Mouse (Mus musculus) frontal cortex, adult 2 months (tissue): ENCODE data around the gene Mep1a. TPM values are rescaled to one million over a fixed set of nuclear protein-coding genes. Genes with fewer than 3 reads are reported as not detected.

Source experiments
- DNase-seq, 2 experiments: peaks; one replicate each; pipeline ENCODE4 v3.0.0; 2022; ENCODE audit warnings: low spot score in 1 of 2; ENCODE audit errors: extremely low spot score in 1 of 2
- polyA plus RNA-seq: library from polyadenylated mRNA; depleted of rRNA; stranded (reverse); fragments of >200 nt; gene quantifications from 2 replicates; pipeline ENCODE4 v1.2.3, GENCODE M21; 2012; rRNA removed

Gene Mep1a
- polyA plus RNA-seq, 1 experiment: 0.06 TPM

DNA sequence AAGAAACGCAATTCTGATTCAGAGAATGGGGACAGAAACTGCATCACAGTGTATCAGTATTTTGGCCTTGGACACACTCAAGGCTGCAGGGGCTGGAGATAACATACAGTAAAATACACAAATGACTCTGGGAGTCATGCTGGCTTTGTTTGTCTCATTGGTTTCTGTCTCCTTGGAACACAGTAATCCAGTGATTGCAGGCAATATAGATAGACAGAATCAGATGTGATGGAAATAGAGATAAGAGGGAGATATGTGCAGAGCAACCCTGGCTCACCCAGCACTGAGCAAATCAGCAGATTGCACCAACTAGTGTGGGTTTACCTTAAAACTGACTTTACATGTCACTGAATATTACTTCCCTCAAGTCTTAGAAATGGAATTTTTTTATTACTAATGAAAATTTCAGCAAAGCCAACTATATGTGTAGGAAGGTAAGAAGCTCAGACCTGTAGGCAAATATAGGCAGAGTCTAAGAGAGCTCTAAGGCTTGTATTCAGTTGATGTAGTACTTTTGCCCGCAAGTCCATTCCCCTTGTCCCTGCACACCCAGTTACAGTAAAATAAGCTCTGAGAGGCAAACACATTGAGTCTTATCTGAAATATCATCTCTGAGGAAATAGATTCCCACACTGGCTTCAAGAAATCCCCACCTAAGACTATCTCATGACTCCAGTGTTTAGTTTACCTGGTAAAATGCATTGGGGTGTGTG is 14.0 kb downstream of the Mep1a start:
- no peak for DNase-seq

DNA sequence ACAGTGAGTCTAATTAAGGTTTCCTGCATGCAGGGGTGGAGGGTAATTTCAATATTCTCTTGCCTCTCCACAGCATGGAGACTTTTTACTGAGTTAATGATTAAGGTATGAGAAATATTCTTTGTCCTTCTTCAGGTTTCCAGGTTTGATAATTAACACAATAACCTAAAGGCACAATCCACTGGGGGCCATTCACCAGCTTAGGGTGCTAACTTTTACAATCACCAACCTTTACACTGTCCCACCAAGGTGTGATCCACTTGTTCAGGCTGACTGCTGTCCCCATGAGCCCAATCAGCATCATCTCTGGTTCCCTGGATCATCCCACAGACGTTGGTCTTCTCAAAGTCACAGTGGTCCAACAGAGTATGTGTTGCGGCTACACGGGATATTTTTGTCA is 16.6 kb downstream of the Mep1a start:
- no peak for DNase-seq

DNA sequence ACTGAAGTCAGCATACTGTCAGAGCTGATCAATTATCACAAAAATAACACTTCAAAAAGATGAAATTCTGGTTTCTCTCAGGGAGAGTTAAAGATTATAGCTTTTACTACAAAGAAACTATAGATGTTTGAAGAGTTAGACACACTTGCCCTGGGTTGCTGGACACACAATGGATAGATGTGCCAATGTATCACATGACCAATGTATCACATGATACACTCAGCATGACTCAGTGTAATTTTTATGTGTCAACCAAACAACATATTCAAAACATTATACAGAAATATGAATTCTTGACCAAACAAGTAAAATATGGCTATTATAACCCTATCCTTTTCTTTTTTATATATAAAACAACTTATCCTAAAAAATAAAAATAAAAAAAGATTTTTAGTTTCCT is 25.0 kb downstream of the Mep1a start:
- no peak for DNase-seq

DNA sequence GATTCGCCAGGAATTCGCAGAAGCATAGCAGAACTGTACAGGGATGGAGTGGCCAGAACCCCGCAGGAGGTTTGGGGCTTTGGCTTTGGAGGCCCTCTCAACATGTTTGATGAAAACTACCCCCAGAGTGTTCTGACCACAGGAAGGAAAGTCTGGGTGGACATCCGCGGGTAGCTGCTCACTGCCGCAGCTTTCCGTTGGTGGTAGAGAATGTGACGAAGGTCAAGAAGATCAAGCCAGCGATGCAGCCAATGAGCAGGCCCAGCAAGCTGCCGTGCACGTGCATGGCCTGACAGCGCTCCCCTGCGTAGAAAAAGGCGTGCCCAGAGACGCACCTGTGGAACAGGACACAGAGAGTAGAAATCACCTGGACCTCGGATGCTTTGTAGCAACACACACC is 27.8 kb downstream of the Mep1a start:
- DNase-seq: no peak

DNA sequence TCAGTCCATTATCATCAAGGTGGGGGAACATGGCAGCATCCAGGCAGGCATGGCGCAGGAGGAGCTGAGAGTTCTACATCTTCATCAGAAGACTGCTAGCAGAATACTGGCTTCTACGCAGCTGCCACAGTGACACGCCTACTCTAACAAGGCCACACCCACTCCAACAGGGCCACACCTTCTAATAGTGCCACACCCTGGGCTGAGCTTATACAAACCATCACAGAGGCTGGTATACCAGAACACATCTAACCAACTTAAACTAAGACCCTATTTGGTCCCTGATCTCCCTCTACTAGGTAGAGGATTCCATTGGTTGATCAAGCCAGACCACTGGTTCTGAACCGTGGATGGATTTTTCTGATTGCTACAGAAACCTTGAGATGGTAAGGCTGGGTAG is 30.1 kb downstream of the Mep1a start:
- no peak for DNase-seq

DNA sequence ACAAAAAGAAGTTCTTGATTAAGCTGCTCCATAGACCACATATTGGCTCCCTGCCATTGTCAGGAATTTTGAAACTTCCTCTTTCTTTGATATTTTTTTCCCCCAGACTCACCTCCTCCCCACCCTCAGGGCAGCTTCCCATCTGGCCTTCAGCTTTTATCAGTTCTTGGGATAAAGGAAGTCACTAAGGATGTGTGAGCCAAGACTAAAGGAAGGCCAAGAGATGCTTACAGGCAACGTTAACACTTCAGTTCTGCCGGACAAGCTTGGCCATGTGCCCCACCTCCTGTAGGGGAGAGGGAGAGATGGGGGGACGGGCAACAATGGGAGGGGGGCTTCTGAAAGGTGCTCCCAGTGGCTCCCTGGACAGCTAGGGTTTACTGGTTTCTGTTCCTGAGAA is 32.6 kb downstream of the Mep1a start:
- DNase-seq: no peak

DNA sequence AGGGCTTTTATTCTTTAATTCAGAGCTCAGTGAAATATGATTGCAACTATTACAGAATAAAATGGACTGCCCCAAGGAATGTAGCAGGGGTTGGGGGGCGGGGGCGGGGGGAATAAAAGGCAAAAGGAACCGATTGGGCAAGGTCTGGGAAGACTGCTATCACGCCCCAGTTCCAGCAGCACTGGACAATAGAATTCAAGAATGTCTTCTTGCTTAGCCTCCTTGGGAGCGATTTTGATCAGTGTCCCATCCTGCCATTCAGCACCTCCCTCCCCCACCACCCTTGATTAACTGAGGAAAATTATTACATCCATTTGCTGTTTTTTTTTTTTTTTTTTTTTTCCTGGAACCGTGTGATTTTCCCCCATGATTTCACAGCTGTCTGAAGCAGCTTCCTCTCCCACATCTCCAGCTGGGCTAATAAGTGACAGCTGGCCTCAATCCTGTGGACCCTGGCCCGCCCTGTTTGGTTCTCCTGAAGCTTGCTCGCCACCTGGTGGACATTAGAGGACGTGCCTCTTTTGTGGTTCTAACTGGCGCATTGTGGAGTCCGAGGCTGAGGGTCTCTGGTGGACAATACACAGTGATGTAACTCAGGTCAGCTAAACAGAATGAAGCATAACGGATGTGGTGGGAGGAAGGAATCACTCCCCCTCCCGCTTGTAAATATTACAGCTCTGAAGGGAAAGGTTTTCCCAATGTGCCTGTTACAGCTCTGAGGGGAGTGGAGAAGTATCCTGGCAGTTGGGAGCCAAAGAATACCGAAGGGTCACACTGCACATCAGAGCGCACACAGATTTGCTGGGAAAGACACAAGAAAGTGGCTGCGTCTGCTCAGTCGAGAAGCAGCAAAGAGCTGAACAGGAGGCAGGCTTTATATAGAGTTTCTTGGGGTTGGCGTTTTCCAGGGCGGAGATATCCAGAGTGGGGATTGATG is 42.1 kb downstream of the Mep1a start:
- DNase-seq: peak in 1 of 2 experiments; percentile 77

DNA sequence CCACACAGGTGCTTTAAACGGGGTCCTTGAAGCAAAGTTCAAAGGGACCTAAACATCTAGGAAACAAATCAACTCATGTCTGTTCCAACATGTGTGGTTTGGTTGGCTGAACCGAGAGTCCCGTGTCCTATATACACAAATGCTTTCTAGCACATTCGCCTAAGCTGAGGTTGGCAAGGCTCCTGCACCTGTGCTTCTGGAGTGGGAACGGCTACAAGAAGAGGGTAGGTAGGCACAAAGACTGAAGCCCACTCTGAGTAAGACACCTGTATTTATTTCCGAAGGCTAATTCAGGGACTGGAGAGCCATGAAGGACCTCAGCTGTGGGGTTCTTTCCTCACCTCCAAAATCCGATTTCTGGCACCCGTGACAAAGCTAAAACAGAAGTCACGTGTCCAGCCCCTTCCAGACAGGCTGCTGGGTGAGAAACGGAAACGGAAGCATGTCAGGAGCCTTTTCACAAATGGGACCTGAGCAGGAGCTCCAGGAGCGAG is 42.8 kb downstream of the Mep1a start:
- DNase-seq: no peak

DNA sequence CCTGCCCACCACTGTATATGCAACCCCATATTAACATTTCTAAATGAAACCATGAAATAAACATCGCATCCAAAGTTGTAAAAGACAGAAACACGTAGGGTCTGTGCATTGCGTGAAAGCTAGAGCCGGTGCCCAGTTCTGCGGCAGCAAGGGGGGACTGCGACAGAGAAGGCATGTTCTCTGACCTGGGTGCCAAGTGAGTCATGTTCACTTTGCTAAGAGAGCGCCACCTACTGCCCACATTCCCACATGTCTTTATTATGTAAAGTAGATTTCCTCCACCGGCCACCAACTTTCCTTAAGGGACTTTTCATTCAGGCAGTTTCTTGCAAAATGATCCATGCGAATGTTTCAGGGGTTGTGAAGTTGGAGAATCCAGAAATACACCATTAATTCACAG is 44.0 kb downstream of the Mep1a start:
- peak; percentile 56 to 86 for DNase-seq

DNA sequence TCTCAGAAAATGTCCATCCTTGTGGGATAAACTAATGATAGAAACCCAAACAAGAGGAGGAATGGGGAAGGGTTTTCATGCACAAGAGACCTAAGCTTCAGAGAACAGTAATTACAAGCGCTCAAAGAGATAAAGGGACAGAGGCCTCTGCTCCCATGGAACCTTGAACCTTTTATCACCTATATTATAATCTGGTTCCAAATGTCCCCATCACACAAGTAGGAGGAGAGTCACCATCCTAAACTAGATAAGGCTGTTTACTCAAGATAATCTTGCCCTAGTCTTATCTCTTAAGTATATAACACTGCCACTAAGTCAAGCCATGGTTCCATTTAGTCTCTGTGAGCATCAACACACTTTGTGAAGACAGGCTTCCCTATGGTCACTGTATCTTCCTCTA is 51.4 kb downstream of the Mep1a start:
- DNase-seq: no peak

DNA sequence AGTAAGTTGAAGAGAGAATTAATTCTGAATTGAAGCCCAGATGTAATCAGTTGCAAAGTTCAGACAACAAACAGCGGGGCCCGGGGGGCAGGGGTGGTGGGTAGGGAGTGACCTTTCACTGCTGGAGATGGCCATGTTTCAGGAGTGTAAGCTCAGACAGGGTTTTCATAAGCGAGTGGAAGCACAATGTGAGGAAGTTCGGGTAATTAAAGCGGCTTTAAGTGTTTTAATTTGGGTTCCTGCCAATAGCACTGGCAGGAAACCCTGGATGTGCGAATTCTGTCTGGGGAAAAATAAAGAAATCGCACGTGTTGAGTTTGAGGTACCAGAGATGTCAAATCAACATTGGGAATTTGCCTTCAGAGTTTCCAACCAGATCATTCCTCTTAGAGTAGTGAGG is 68.1 kb downstream of the Mep1a start:
- DNase-seq: no peak

DNA sequence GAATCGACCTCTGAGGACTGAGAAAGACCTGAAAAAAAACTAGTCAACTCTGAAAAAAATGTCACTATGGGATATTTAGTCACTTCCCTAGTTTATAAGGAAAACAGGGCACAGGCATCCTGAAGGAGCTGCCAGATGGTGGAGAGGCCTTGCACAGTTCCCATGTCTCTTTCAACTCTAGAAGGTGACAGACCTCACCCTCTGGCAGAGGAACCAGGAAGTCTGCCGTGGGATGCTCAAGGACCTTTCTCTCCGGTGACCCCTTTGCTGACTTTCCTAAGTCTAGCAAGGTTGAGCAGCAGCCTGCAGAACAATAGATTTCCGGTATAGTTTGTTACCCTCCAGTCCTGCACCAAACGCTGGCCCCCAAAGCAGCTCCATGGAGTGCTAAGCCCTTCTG is 70.9 kb downstream of the Mep1a start:
- DNase-seq: no peak

Other genes with a start within 250 kb of the Mep1a start
- gene Adgrf1, start 232.5 kb downstream of the Mep1a start, polyA plus RNA-seq: 0.02 and 0.06 TPM in 2 replicates
- 19.3 and 22.0 TPM in 2 replicates for gene Adgrf5, start 142.4 kb downstream of the Mep1a start, polyA plus RNA-seq
- gene Ankrd66, start 40.8 kb upstream of the Mep1a start, polyA plus RNA-seq: 0.38 and 0.48 TPM in 2 replicates
- 143 and 150 TPM in 2 replicates for gene Pla2g7, start 65.3 kb upstream of the Mep1a start, polyA plus RNA-seq
- gene Tdrd6, start 127.5 kb upstream of the Mep1a start, polyA plus RNA-seq: 1.2 and 2.0 TPM in 2 replicates
- 48.6 and 55.4 TPM in 2 replicates for gene Slc25a27, start 164.4 kb upstream of the Mep1a start, polyA plus RNA-seq
- 6.5 and 7.1 TPM in 2 replicates for gene Cyp39a1, start 164.6 kb upstream of the Mep1a start, polyA plus RNA-seq